Mouse (Mus musculus): ENCODE data around the gene Cdyl. TPM values are rescaled to one million over a fixed set of nuclear protein-coding genes. Genes with fewer than 3 reads are reported as not detected.

The Cdyl gene
- polyA plus RNA-seq, 1 experiment from 2014 or later = 3.4 TPM

GRCm38 (mm10) chr13:35784281-35784680 is 124.6 kb downstream of the Cdyl start:
- ATAC-seq = no peak
- 88% methylated on average over 4 of the region's 4 CpGs for WGBS

GRCm38 (mm10) chr13:35785330-35785939 is 125.8 kb downstream of the Cdyl start:
- no peak overlapping the region for H3K4me2 ChIP-seq (ENCODE audit: low read depth, low read length)
- 77% methylated on average over 5 of the region's 5 CpGs for WGBS
- H3K36me3 ChIP-seq (ENCODE audit: control insufficient read depth, insufficient read depth, low read length) = no peaks in the 10 kb centered on the region; the same call in 1 of the 2 replicates
- no peaks in the 10 kb centered on the region for H3K27me3 ChIP-seq (replicated peaks; ENCODE audit: control insufficient read depth, insufficient read depth, low read length)
- ATAC-seq = no peak
- H3K4me1 ChIP-seq (ENCODE audit: control insufficient read depth, insufficient read depth, low read length) = no peaks in the 10 kb centered on the region; the same call in 1 of the 2 replicates
- H3K9ac ChIP-seq (ENCODE audit: low read depth, low read length) = no peak overlapping the region
- no peak overlapping the region for H3K4me3 ChIP-seq (ENCODE audit: low read length)
- H3K27ac ChIP-seq (ENCODE audit: low read length) = no peak overlapping the region
- H3K9me3 ChIP-seq (ENCODE audit: control insufficient read depth, low read length) = no peaks in the 10 kb centered on the region

More at GRCm38 (mm10) chr13:35784281-35784680, 124.6 kb downstream of the Cdyl start:
- no peaks in the 10 kb centered on the region for H3K27me3 ChIP-seq (replicated peaks; ENCODE audit: control insufficient read depth, insufficient read depth, low read length)
- no peaks in the 10 kb centered on the region; the same call in 1 of the 2 replicates for H3K4me1 ChIP-seq (ENCODE audit: control insufficient read depth, insufficient read depth, low read length)
- no peaks in the 10 kb centered on the region; the same call in 1 of the 2 replicates for H3K36me3 ChIP-seq (ENCODE audit: control insufficient read depth, insufficient read depth, low read length)
- H3K4me3 ChIP-seq (ENCODE audit: low read length) = no peak overlapping the region
- H3K27ac ChIP-seq (ENCODE audit: low read length) = no peak overlapping the region
- no peaks in the 10 kb centered on the region for H3K9me3 ChIP-seq (ENCODE audit: control insufficient read depth, low read length)
- H3K4me2 ChIP-seq (ENCODE audit: low read depth, low read length) = no peak overlapping the region
- no peak overlapping the region for H3K9ac ChIP-seq (ENCODE audit: low read depth, low read length)

- Histone ChIP-seq H3K4me3 (ENCODE audit: low read length) (no peak overlapping the region), H3K9me3 (ENCODE audit: control insufficient read depth, low read length) (no peaks in the 10 kb centered on the region), H3K27ac (ENCODE audit: low read length) (no peak overlapping the region), H3K4me2 (ENCODE audit: low read depth, low read length) (no peak overlapping the region), H3K4me1 (ENCODE audit: control insufficient read depth, insufficient read depth, low read length) (no peaks in the 10 kb centered on the region; the same call in 1 of the 2 replicates), H3K9ac (ENCODE audit: low read depth, low read length) (no peak overlapping the region), H3K27me3 (replicated peaks; ENCODE audit: control insufficient read depth, insufficient read depth, low read length) (no peaks in the 10 kb centered on the region), H3K36me3 (ENCODE audit: control insufficient read depth, insufficient read depth, low read length) (no peaks in the 10 kb centered on the region; the same call in 1 of the 2 replicates)
- 88% methylated on average over 6 of the region's 6 CpGs for WGBS
- ATAC-seq = peak; percentile 21; the same call in 1 of the 2 replicates
Observed at GRCm38 (mm10) chr13:35786726-35787399, 127.2 kb downstream of the Cdyl start.

- H3K4me2 ChIP-seq (ENCODE audit: low read depth, low read length) = no peak overlapping the region
- H3K27me3 ChIP-seq (replicated peaks; ENCODE audit: control insufficient read depth, insufficient read depth, low read length) = no peaks in the 10 kb centered on the region
- no peaks in the 10 kb centered on the region for H3K9me3 ChIP-seq (ENCODE audit: control insufficient read depth, low read length)
- no peak overlapping the region for H3K27ac ChIP-seq (ENCODE audit: low read length)
- no peak overlapping the region for H3K9ac ChIP-seq (ENCODE audit: low read depth, low read length)
- no peaks in the 10 kb centered on the region for H3K4me1 ChIP-seq (ENCODE audit: control insufficient read depth, insufficient read depth, low read length)
- WGBS = 85% methylated on average over 4 of the region's 4 CpGs
- H3K4me3 ChIP-seq (ENCODE audit: low read length) = no peak overlapping the region
- ATAC-seq = no peak
- no peaks in the 10 kb centered on the region for H3K36me3 ChIP-seq (ENCODE audit: control insufficient read depth, insufficient read depth, low read length)
Observed at GRCm38 (mm10) chr13:35789577-35789976, 129.9 kb downstream of the Cdyl start.

GRCm38 (mm10) chr13:35790431-35790830 is 130.8 kb downstream of the Cdyl start:
- no peak for ATAC-seq
- no peak overlapping the region for H3K4me3 ChIP-seq (ENCODE audit: low read length)
- no peaks in the 10 kb centered on the region for H3K9me3 ChIP-seq (ENCODE audit: control insufficient read depth, low read length)
- no peak overlapping the region for H3K9ac ChIP-seq (ENCODE audit: low read depth, low read length)
- no peaks in the 10 kb centered on the region for H3K36me3 ChIP-seq (ENCODE audit: control insufficient read depth, insufficient read depth, low read length)
- 58% methylated on average over 4 of the region's 4 CpGs for WGBS
- H3K4me1 ChIP-seq (ENCODE audit: control insufficient read depth, insufficient read depth, low read length) = no peaks in the 10 kb centered on the region
- H3K27ac ChIP-seq (ENCODE audit: low read length) = no peak overlapping the region
- H3K27me3 ChIP-seq (replicated peaks; ENCODE audit: control insufficient read depth, insufficient read depth, low read length) = no peaks in the 10 kb centered on the region
- no peak overlapping the region for H3K4me2 ChIP-seq (ENCODE audit: low read depth, low read length)

GRCm38 (mm10) chr13:35794309-35794708 is 134.7 kb downstream of the Cdyl start:
- Histone ChIP-seq H3K4me2 (ENCODE audit: low read depth, low read length) (no peak overlapping the region), H3K36me3 (ENCODE audit: control insufficient read depth, insufficient read depth, low read length) (no peaks in the 10 kb centered on the region), H3K9ac (ENCODE audit: low read depth, low read length) (no peak overlapping the region), H3K4me3 (ENCODE audit: low read length) (no peak overlapping the region), H3K9me3 (ENCODE audit: control insufficient read depth, low read length) (no peaks in the 10 kb centered on the region), H3K27me3 (replicated peaks; ENCODE audit: control insufficient read depth, insufficient read depth, low read length) (no peaks in the 10 kb centered on the region), H3K4me1 (ENCODE audit: control insufficient read depth, insufficient read depth, low read length) (no peaks in the 10 kb centered on the region), H3K27ac (ENCODE audit: low read length) (no peak overlapping the region)
- no peak for ATAC-seq
- 59% methylated on average over 7 of the region's 7 CpGs for WGBS

GRCm38 (mm10) chr13:35794774-35795173 is 135.1 kb downstream of the Cdyl start:
- no peak for ATAC-seq
- WGBS = 78% methylated on average over 4 of the region's 4 CpGs
- H3K27ac ChIP-seq (ENCODE audit: low read length) = no peak overlapping the region

GRCm38 (mm10) chr13:35795887-35796286 is 136.3 kb downstream of the Cdyl start:
- Histone ChIP-seq H3K9me3 (ENCODE audit: control insufficient read depth, low read length) (no peaks in the 10 kb centered on the region), H3K27me3 (replicated peaks; ENCODE audit: control insufficient read depth, insufficient read depth, low read length) (no peaks in the 10 kb centered on the region), H3K4me2 (ENCODE audit: low read depth, low read length) (no peak overlapping the region), H3K4me1 (ENCODE audit: control insufficient read depth, insufficient read depth, low read length) (peaks cover 6% of the 10 kb centered on the region), H3K27ac (ENCODE audit: low read length) (no peak overlapping the region), H3K4me3 (ENCODE audit: low read length) (no peak overlapping the region), H3K36me3 (ENCODE audit: control insufficient read depth, insufficient read depth, low read length) (no peaks in the 10 kb centered on the region), H3K9ac (ENCODE audit: low read depth, low read length) (no peak overlapping the region)
- no peak for ATAC-seq
- WGBS = 37% methylated on average over 2 of the region's 2 CpGs

More at GRCm38 (mm10) chr13:35794774-35795173, 135.1 kb downstream of the Cdyl start:
- Histone ChIP-seq H3K4me1 (ENCODE audit: control insufficient read depth, insufficient read depth, low read length) (peaks cover under 1% of the 10 kb centered on the region; the same call in 1 of the 2 replicates), H3K27me3 (replicated peaks; ENCODE audit: control insufficient read depth, insufficient read depth, low read length) (no peaks in the 10 kb centered on the region), H3K9ac (ENCODE audit: low read depth, low read length) (no peak overlapping the region), H3K36me3 (ENCODE audit: control insufficient read depth, insufficient read depth, low read length) (no peaks in the 10 kb centered on the region), H3K9me3 (ENCODE audit: control insufficient read depth, low read length) (no peaks in the 10 kb centered on the region), H3K4me3 (ENCODE audit: low read length) (no peak overlapping the region), H3K4me2 (ENCODE audit: low read depth, low read length) (no peak overlapping the region)

GRCm38 (mm10) chr13:35796352-35796751 is 136.7 kb downstream of the Cdyl start:
- H3K9me3 ChIP-seq (ENCODE audit: control insufficient read depth, low read length) = no peaks in the 10 kb centered on the region
- H3K4me1 ChIP-seq (ENCODE audit: control insufficient read depth, insufficient read depth, low read length) = peaks cover 6% of the 10 kb centered on the region
- H3K36me3 ChIP-seq (ENCODE audit: control insufficient read depth, insufficient read depth, low read length) = no peaks in the 10 kb centered on the region
- H3K4me2 ChIP-seq (ENCODE audit: low read depth, low read length) = no peak overlapping the region
- 42% methylated on average over 4 of the region's 4 CpGs for WGBS
- H3K9ac ChIP-seq (ENCODE audit: low read depth, low read length) = no peak overlapping the region
- H3K27ac ChIP-seq (ENCODE audit: low read length) = no peak overlapping the region
- no peaks in the 10 kb centered on the region for H3K27me3 ChIP-seq (replicated peaks; ENCODE audit: control insufficient read depth, insufficient read depth, low read length)
- ATAC-seq = no peak
- no peak overlapping the region for H3K4me3 ChIP-seq (ENCODE audit: low read length)

All from intestine, embryonic 16.5 days (tissue).